Mouse (Mus musculus) stomach, postnatal 0 days (tissue): Measurements from ENCODE around the gene Dmbx1. TPM values are rescaled to one million over a fixed set of nuclear protein-coding genes. Genes with fewer than 3 reads are reported as not detected.

Source experiments
- ATAC-seq: fragments of 200-750 bp; cut with Nextera tagmentation; 2 replicates; pipeline ENCODE4 v1.8.0; 2017; ENCODE audit not compliant: low FRiP score, low TSS enrichment
- DNase-seq: peaks from one replicate; pipeline ENCODE4 v3.0.0-alpha.2; 2016; ENCODE audit warnings: low spot score
- H3K27ac ChIP-seq: fragments of 300-500 bp; sonication (generic); replicated peaks from 2 replicates; pipeline ENCODE4 v1.5.1; 2014; ENCODE audit warnings: mild to moderate bottlenecking, control low read depth
- H3K27me3 ChIP-seq: fragments of 300-500 bp; sonication (generic); 2 replicates; pipeline ENCODE4 v1.6.1; 2014; ENCODE audit warnings: low read length; ENCODE audit not compliant: control insufficient read depth, insufficient read depth
- H3K36me3 ChIP-seq: fragments of 300-500 bp; sonication (generic); 2 replicates; pipeline ENCODE4 v1.6.1; 2014; ENCODE audit warnings: low read length, mixed read lengths; ENCODE audit not compliant: control insufficient read depth, insufficient read depth
- H3K4me1 ChIP-seq: fragments of 300-500 bp; sonication (generic); replicated peaks from 2 replicates; pipeline ENCODE4 v1.6.1; 2014; ENCODE audit warnings: antibody characterized with exemption; ENCODE audit not compliant: control insufficient read depth, insufficient read depth
- H3K4me2 ChIP-seq: fragments of 300-500 bp; sonication (generic); replicated peaks from 2 replicates; pipeline ENCODE4 v1.6.1; 2014; ENCODE audit warnings: low read depth, mild to moderate bottlenecking, control low read depth, moderate library complexity
- H3K4me3 ChIP-seq: fragments of 300-500 bp; sonication (generic); 2 replicates; pipeline ENCODE4 v1.5.1; 2014; ENCODE audit warnings: low read depth, low read length, control low read depth
- H3K9ac ChIP-seq: fragments of 300-500 bp; sonication (generic); 2 replicates; pipeline ENCODE4 v1.6.1; 2014; ENCODE audit warnings: mild to moderate bottlenecking, low read length, control low read depth, mixed read lengths
- H3K9me3 ChIP-seq: fragments of 300-500 bp; sonication (generic); 2 replicates; pipeline ENCODE4 v1.6.1; 2016; ENCODE audit warnings: low read length; ENCODE audit not compliant: control insufficient read depth
- CTCF ChIP-seq: IDR thresholded peaks from 2 replicates; pipeline ENCODE4 v1.5.1; 2016; ENCODE audit warnings: antibody characterized with exemption, low read depth, mild to moderate bottlenecking, moderate library complexity
- EP300 ChIP-seq: optimal IDR thresholded peaks from 2 replicates; pipeline ENCODE3; 2016; ENCODE audit warnings: antibody characterized with exemption
- WGBS: fragments of 180-500 bp; shearing (Covaris S2); extraction: QIAGEN DNeasy Blood & Tissue Kit; methylation state at CpG from one replicate; pipeline ENCODE4 v1.1.7; 2014; 5-methylcytosine and 5-hydroxymethylcytosine counted together
- polyA plus RNA-seq: library from polyadenylated mRNA; unstranded; fragments of >200 nt; fragmentation: Nextera tagmentation; extraction: Ambion mirVana; gene quantifications from 2 replicates; pipeline ENCODE4 v1.2.1, GENCODE M21; 2015

Dmbx1 gene
- polyA plus RNA-seq, 1 experiment from 2014 or later = not detected

DNA sequence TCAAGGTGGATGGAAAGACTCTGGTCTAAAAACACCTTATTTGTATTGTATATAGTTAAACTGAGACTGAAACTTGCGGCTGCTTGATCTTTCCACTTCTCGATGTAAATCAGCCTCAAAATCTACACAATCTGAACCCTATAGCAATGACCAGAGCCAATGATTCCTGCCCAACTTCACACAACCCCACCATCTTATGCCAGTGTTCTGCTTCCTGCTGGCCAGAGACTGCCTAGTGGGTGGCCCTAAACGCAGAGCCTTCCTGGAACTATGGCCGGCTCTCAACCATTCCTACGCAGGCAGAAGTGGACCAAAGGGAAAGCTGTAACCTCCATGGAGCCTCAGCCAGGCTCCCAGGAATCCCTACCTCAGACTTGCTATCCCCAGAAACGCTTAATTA is 24.0 kb upstream of the Dmbx1 start:
- H3K9me3 ChIP-seq = no peaks in the 10 kb centered on the region
- DNase-seq = no peak
- 39% methylated on average over 6 of the region's 6 CpGs for WGBS
- H3K9ac ChIP-seq = no peak overlapping the region
- H3K4me2 ChIP-seq = no peak overlapping the region
- 0 out of 2 replicates have a peak, but pooled peaks cover 3% of the 10 kb centered on the region for H3K4me1 ChIP-seq
- no peaks in the 10 kb centered on the region for H3K36me3 ChIP-seq
- TF ChIP-seq EP300 (no peak), CTCF (no peak)
- H3K4me3 ChIP-seq = no peak overlapping the region
- no peaks in the 10 kb centered on the region for H3K27me3 ChIP-seq
- ATAC-seq = no peak
- H3K27ac ChIP-seq = no peak overlapping the region

DNA sequence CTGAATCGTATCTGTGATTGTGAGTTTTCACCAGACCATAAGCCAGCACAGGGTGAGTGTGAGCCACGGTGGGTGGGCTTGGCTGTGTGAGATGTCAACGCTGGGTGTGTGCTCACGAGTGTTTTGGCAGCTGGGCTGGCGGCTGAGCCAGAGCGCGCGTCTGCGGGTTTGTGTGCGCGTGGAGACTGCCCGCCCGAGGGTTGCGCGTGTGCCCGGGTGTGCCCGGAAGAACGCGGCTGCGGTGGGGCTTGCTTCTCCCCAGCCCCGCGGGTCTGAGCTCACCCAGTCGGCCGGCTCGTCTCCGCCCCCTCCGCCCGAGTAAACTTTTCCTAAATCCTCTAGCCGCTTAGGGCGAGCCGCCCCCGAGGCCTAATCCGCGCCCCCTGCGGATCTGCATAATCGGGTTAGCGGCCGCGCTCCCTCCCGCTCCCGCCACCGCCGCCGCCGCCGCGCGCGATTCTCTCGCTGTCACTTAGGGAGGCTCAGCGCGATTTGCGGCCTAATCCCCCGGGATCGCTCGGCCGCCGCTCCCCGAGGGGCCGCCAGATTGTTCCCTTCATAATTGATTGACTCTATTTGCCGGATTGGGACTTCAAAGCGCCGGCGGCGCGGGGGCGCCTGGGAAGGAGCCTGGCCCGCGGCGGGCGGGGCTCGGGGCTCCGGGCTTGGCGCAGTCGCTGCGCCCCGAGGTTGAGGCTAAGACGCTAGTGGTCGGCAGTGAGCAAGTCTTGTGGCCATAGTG is 23.1 kb upstream of the Dmbx1 start:
- WGBS = under 1% methylated on average over 72 of the region's 79 CpGs
- Histone ChIP-seq H3K36me3 (no peaks in the 10 kb centered on the region), H3K9me3 (no peaks in the 10 kb centered on the region), H3K9ac (peak overlapping the region; percentile 63), H3K27ac (no peak overlapping the region), H3K4me1 (0 out of 2 replicates have a peak, but pooled peaks cover 3% of the 10 kb centered on the region), H3K4me3 (peak overlapping the region; percentile 60), H3K27me3 (no peaks in the 10 kb centered on the region), H3K4me2 (peak overlapping the region; percentile 92)
- peak; percentile 47 for DNase-seq
- TF ChIP-seq EP300 (no peak), CTCF (no peak)
- peak; percentile 59 for ATAC-seq

DNA sequence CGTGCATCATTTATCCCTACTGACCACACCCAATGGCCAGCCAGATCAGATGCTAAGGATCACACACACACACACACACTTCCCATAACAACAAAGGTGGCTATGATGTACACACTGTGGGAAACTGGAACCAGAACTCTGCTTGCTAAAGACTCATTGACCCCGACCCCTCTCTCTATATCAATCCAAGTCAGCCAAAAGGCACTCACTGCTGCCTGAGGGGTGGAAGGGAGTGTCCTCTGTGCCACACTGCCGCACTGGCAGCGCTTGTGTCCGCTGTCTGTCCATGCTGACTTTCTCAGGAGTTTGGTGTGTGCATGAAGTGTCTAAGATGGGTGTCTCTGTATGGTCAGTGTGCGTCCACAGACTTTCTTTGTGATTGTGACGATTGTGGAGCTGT is 22.3 kb upstream of the Dmbx1 start:
- Histone ChIP-seq H3K27ac (no peak overlapping the region), H3K4me3 (no peak overlapping the region), H3K27me3 (no peaks in the 10 kb centered on the region), H3K4me1 (0 out of 2 replicates have a peak, but pooled peaks cover 3% of the 10 kb centered on the region), H3K36me3 (no peaks in the 10 kb centered on the region), H3K9me3 (no peaks in the 10 kb centered on the region), H3K4me2 (no peak overlapping the region), H3K9ac (no peak overlapping the region)
- DNase-seq (no peak), ATAC-seq (no peak)
- no peak for TF ChIP-seq CTCF
- TF ChIP-seq EP300 = no peak
- 21% methylated on average over 7 of the region's 7 CpGs for WGBS

DNA sequence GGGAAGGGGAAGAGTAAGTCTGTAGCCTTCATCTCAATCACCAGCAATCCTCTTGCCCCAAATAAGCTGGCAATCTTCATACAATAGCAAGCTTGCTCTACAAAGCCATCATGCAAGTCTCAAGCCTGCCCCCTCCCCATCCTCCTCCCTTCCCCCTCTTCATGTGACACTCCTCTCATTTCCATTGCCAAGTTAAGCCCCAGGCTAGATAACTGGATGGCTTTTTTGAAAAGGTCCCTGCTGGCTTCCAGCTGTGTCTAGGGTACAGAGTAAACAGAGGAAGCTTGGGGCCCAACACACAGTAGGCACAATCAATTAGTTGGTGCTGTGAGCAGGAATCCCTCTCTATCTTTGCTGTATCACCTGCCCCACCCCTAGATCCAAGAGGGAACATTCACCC is 19.8 kb upstream of the Dmbx1 start:
- H3K27me3 ChIP-seq = peaks cover 5% of the 10 kb centered on the region; the same call in 1 of the 2 replicates
- no peaks in the 10 kb centered on the region for H3K9me3 ChIP-seq
- no peak overlapping the region for H3K4me3 ChIP-seq
- no peak overlapping the region for H3K27ac ChIP-seq
- ATAC-seq (no peak), DNase-seq (no peak)
- no peak for TF ChIP-seq CTCF
- TF ChIP-seq EP300 = no peak
- H3K4me1 ChIP-seq = 0 out of 2 replicates have a peak, but pooled peaks cover 3% of the 10 kb centered on the region
- H3K36me3 ChIP-seq = no peaks in the 10 kb centered on the region
- no peak overlapping the region for H3K9ac ChIP-seq
- no peak overlapping the region for H3K4me2 ChIP-seq

DNA sequence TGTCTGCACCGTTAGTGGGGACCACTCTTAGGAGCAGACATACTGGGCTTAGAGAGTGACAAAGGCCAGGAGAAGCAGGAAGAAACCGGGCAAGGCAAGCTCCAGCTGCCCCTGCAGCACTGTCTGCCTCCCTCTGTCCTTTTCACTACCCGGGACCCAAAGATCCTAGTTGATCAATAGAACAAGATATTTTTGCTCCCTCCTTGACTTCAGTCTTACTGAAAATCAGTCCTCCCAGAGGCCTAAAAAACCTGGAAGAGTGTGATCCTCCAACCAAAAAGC is 15.7 kb upstream of the Dmbx1 start:
- no peak overlapping the region for H3K27ac ChIP-seq
- no peak overlapping the region for H3K4me3 ChIP-seq
- no peaks in the 10 kb centered on the region for H3K4me1 ChIP-seq
- TF ChIP-seq CTCF (no peak), EP300 (no peak)
- no peaks in the 10 kb centered on the region for H3K9me3 ChIP-seq
- peaks cover 8% of the 10 kb centered on the region; the same call in 1 of the 2 replicates for H3K27me3 ChIP-seq
- WGBS = 18% methylated on average over 3 of the region's 3 CpGs
- DNase-seq = no peak
- no peaks in the 10 kb centered on the region for H3K36me3 ChIP-seq
- ATAC-seq = no peak
- no peak overlapping the region for H3K9ac ChIP-seq
- no peak overlapping the region for H3K4me2 ChIP-seq

DNA sequence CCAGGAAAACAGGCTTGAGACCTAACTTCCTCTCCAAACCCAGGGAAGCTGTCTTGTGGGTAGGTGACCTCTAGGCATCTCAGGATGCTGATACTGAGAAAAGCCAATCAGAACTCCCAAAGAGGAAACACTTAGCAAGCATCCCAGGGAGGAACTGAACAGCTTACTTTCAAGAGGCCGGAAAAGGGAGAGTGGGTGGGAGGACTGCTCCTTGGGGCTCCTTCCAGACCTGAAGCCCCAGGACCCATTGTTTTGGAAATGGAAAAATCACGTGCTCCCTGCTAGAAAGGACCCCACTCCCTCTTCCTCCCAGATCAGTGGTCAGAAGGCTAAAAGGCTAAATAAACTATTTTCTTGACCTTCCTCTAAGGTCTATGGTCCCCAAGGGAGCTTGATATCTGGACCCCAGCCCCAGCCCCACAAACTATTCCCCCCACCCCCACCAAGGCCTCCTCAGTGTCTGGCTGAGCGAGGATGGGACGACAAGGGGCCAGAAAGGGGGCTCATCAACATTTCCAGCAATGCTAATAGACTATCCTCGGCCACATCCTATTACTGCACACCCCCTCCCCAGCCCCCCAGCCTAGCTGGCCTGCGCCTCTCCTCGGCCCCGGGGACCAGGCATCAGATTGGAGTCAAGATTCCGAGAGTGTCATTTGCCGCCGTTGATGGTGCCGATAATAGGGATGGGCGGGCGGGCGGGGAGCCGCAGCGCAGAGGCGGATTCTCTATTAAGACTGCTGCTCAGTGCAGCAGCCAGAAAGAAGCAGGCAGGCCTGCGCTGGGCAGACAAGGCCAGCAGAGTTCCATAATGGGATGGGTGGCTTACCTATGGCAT is 15.1 kb upstream of the Dmbx1 start:
- ATAC-seq = no peak
- Histone ChIP-seq H3K27me3 (peaks cover 8% of the 10 kb centered on the region; the same call in 1 of the 2 replicates), H3K4me2 (no peak overlapping the region)

More for the DNA sequence above, 15.1 kb upstream of the Dmbx1 start:
- TF ChIP-seq EP300 = no peak
- TF ChIP-seq CTCF = no peak
- Histone ChIP-seq H3K36me3 (no peaks in the 10 kb centered on the region), H3K4me3 (no peak overlapping the region), H3K27ac (no peak overlapping the region), H3K9ac (no peak overlapping the region), H3K4me1 (no peaks in the 10 kb centered on the region), H3K9me3 (no peaks in the 10 kb centered on the region)
- DNase-seq = no peak
- whole genome bisulfite sequencing = 8% methylated on average over 19 of the region's 19 CpGs
